Mouse (Mus musculus) heart, postnatal 36 days (tissue): Measurements from ENCODE around the gene Socs7. TPM values are rescaled to one million over a fixed set of nuclear protein-coding genes. Genes with fewer than 3 reads are reported as not detected.

Experiments
- DNase-seq, 2 experiments: peaks; one replicate each; pipeline ENCODE4 v3.0.0; 2021 to 2022
- intact Hi-C: fragments of 180-260 bp; cut with DNase I; formaldehyde crosslinking; loops from one replicate; pipeline ENCODE4 v1.15.1; 2025
- total RNA-seq, 2 experiments: library from RNA; stranded (reverse); gene quantifications; 2 replicates each; pipeline ENCODE4 v1.2.3; 2021

Socs7 gene
- total RNA-seq, 2 experiments from 2014 or later, result 18.3 to 19.6 TPM

GRCm38 (mm10) chr11:97380036-97380435, 17.7 kb downstream of the Socs7 start:
- no peak for DNase-seq
- intact Hi-C loops, result no loop called here

- DNase-seq, result no peak
- intact Hi-C loops, result no loop called here
These were observed 20.7 kb downstream of the Socs7 start for GRCm38 (mm10) chr11:97383017-97383416.

DNA sequence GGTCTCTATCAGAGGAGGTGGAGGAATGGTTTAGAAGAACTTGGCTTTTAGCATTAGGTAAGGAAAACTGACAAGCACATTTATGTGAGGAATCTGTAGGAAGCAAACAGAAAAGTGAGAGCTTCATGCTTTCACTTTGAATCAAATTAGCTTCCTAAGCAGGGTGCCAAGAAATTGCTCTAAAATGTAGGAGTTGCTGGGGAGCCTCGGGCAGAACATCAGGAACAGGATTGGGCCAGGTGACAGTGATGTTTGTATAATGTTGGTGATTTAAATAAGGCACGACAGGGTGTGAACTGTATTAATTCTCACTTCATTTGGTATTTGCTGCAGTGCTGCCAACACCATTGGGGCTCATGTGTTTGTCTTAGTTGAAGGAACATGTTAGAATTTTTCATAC, 21.4 kb downstream of the Socs7 start:
- intact Hi-C loops, result no loop called here
- DNase-seq, result no peak

- intact Hi-C loops, result no loop called here
- no peak for DNase-seq
These were observed 25.5 kb downstream of the Socs7 start for GRCm38 (mm10) chr11:97387811-97388210.

GRCm38 (mm10) chr11:97389127-97389526, 26.8 kb downstream of the Socs7 start:
- intact Hi-C loops, result no loop called here
- DNase-seq, result no peak

DNA sequence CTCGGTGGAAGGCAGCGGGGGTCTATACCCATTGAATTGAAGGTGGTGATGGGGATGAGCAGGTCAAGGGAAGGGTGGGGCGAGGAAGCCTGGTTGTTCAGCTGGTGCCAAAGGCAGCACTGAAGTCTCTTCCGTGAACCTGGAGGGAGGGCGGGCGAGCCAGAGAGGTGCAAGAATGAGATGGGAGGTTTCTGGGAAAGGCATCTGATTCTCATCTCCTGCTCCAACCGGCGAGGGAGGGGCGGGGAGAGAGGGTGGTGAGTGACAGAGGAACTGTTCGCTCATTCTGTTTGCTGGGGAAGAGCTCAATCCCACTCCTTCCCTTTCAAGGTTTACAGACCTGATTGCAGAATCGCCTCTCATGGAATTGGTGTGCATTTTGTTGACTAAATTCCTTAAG, 31.3 kb downstream of the Socs7 start:
- intact Hi-C loops, result no loop called here
- DNase-seq, result no peak

DNA sequence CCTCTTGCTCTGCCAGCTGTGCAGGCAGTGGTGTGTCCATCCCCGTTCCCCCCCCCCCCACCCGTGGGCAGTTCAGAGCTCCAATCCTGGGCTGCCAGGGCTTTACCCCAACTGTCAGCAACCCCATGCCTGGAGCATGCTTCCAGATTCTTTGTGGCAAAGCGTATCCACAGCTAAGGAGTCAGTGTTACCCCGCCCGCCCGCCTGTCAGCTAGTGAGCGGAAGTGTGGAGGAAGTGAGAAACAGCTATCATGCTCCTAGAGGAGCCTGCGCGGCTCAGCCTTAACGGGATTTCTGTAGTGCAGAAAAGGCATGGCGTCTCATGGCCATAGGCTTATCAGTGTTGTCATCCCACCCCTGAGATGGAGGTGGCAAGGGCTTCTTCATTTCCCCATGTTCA, 31.8 kb downstream of the Socs7 start:
- intact Hi-C loops, result no loop called here
- DNase-seq, result no peak

DNA sequence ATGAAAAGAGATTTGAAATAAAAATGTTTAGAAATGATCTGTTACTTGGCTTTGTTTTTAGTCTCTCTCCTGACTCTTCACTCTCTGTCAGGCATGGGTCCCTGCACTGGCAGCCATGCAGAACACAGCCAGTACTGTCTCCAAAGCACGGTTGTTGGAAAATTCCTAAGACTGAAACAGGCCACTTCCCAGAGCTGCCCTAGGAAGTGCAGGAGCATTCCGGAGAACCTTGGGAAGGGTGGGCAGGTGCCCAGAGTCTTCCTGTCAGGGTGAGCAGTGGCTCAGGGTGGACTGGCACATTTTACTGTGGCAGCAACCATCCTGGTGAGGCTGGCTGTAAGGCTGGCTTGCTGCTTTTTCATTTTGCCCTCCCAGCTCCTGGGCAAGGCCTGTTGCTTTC, 36.2 kb downstream of the Socs7 start:
- DNase-seq, result no peak
- intact Hi-C loops, result no loop called here

DNA sequence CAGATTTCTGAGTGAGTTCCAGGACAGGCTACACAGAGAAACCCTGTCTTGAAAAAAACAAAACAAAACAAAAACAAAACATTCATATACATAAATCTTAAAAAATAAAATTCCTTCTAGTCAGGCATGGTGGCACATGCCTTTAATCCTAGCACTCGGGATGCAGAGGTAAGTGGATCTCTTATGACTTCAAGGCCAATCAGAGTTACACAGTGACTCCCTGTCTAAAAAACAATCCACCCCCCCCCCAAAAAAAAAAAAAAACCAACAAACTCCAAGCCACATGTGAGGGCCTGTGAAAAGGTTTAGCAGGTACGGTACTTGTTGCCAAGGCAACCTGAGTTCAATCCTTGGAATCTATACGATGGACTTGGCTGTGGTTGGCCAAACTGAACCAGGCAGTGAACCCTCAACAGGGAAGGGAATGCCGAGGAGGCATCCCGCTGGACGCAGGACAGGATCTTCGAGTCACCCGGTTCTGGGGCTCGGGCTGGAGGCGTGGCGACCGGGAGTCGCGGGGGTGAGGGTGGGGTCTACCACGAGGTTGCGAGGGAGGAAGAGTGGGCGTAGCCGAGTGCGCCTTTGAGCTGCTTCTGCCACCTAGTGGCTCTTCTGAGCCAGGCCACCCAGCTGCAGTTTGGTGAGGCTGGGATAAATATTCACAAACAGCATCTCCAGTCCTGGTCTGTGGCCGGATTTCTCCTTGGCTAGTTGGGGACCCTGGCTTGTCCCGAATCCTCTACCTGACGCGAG, 37.8 kb downstream of the Socs7 start:
- DNase-seq, result peak; percentile 75 to 80
- intact Hi-C loops, result loop anchor here (1.0 kb wide), 1 partner anchor 43 kb away; no protein-coding TSS in a partner anchor

GRCm38 (mm10) chr11:97401082-97401481, 38.7 kb downstream of the Socs7 start:
- no peak for DNase-seq
- intact Hi-C loops, result no loop called here

GRCm38 (mm10) chr11:97401686-97402435, 39.5 kb downstream of the Socs7 start:
- no peak for DNase-seq
- intact Hi-C loops, result no loop called here

DNA sequence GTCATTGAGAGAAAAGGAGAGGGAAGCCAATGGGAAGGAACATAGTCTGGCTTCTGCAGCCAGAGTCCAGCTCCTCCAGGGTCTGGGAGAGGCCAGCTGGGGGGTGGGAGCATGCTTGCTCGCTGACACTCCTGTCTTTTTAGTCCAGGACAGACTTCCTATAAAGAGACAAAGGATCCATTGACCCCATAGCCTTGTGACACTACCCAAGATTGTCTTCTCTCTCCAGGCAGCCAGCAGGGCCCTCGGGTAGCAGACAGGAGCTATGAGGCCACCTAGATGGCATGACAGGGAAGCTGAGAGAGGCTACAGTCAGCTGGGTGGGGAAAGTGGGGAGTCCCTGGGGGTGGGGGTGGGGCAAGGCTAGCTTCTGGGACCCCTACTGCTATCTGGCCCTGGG, 40.4 kb downstream of the Socs7 start:
- intact Hi-C loops, result no loop called here
- no peak for DNase-seq

- intact Hi-C loops, result no loop called here
- DNase-seq, result no peak
These were observed 41.3 kb downstream of the Socs7 start for GRCm38 (mm10) chr11:97403614-97404183.

DNA sequence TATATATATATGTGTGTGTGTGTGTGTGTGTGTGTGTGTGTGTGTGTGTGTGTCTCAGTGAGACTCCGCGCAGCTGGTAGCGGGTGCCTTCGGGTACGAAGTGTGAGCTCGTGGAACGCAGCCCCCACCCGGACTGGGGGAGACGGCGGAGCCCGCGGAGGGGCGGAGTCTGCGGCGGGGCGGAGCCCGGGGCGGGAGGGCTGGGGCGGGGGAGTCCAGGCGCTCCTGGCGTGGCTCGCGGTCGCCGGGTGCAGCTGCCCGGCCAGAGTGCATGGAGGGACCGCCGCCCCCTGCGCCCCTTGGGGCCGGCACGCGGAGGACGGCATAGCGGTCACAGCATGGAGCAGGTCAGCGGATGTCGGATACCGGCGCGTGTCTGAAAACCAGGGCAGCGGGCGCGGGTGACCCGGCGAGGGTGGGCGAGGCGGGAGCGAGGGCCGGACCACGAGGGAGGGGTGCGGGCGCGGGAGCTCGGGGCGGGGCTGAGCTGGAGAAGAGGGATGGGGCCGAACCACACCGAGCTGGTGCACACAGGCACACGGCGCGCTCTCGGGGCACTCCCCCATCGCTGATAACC, 41.9 kb downstream of the Socs7 start:
- peak; percentile 51 to 59 for DNase-seq
- intact Hi-C loops, result no loop called here

- intact Hi-C loops, result loop anchor here (5.0 kb wide), 1 partner anchor 223 kb away; the partner anchor contains the start of gene Epop
- no peak for DNase-seq
These were observed 42.4 kb downstream of the Socs7 start for GRCm38 (mm10) chr11:97404761-97405190.

DNA sequence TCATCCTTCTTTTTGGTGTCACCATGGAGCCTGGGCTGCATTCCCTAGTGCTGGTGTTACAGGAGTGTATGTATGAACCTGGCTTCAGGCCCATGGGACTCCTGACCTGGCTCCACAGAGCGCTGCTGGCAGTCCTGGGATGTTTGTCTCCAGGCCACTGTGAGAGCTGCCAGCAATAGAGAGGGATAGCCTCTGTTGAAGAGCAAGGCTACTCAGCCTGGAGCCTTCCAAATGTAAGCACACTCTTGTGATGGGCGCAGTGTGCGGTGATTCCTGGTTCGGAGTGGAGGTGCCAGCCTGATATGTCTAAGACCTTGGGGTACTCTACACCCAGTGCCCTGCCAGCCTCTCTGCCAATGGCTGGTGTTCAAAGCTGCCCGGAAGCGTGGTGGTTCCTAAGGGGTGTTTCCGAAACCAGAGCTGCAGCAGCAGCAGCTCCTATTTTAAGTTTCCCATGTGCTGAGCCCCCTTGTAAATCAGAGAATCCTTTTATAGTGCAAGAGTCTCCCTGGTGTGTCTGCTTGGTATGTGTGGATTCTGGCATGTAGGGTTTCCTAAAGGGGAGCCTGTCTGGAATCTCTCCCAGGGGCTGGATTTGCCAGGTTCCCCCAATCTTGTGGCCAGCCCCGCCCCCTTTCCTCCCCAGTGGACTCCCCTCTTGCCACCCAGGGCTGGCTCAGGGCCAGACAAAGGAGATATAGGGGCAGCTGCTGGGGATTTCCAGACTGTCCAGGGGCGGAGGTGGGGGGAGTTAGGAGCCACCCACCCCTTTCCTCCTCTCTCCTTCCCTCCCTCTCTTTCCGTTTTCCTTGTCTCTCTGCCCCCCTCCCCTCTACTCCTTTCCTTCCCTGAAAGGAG, 44.0 kb downstream of the Socs7 start:
- intact Hi-C loops, result loop anchor here (5.0 kb wide), 1 partner anchor 221 kb away; the partner anchor contains the start of gene Epop
- DNase-seq, result peak; percentile 46 to 48

DNA sequence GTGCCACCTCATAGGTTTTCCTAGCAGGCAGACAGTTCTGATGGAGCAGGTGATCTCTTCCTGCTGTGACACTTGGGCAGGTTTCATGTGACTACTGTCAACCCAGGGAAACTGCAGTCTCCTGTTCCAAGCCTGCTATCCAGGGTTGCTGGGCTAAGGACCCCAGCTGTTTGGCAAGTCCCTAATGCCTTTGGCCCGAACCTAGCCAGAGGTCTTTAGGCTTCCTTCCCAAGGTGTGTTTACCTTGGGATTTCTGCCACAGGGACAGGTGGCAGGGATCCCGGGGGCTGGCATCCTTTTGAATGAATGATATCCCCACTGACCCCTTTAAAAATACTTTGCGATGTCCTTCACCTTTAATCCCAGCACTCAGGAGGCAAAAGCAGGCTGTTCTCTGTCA, 45.1 kb downstream of the Socs7 start:
- intact Hi-C loops, result loop anchor here (5.0 kb wide), 1 partner anchor 220 kb away; the partner anchor contains the start of gene Epop
- no peak for DNase-seq

DNA sequence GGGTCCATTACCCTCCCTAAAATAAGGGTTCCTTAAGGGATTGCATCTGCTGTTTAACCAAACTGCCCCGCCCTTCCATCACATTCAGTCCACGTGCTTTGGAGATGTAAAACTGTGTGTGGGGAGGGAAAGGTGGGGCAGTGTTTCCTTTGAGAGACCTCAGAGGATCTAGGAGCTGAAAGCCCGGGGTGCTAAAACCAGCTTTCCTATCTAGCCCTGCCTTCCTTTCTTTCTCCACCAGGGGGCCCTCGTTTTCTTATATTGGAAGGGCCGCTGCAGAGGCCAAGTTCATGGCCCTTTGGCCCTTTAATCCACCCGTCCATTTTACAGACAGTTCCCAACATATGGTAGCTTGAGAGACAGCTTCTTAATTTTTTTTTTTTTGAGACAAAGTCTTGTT, 45.8 kb downstream of the Socs7 start:
- intact Hi-C loops, result loop anchor here (1.0 to 5.0 kb wide), 3 partner anchors 25 to 219 kb away; partner anchors contain the start of gene Epop
- DNase-seq, result peak; percentile 85 to 92

DNA sequence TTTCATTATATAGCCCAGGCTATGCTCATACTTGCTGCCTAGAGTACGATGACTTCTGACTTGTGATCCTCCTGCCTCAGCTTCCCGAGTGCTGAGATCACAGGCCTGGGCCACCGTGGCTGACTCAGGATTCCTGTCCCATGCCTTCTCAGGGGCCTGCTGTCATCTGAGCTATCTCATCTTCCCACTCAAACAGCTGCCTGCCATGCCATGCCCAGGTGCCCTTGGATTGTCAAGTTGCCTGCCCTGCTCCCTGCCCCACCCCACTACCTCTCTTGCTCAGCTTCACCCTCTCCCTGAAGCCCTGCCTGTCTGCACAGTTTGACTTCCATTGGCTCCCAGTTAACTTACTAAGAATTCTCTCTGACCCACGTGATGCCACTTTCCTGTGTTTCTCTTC, 48.6 kb downstream of the Socs7 start:
- intact Hi-C loops, result no loop called here
- DNase-seq, result no peak

DNA sequence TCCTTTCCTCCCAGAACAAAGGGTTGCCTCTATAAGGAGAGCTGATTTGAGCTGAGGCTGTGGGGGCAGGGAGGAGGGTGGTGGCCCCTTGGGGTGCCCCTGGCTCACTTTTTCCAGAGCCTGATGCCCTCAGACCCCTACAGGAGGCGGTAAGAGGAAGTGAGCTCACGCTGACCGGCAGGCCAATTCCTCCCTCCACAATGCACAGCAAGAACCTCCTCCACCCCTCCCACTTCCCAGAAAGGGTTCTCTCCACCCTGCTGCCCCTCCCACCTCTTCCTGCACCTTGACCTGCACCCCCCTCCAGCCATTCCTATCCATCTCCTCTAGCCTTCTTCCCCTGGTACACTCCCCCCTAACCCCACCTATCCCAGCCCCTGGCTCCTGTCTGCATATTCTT, 49.8 kb downstream of the Socs7 start:
- DNase-seq, result peak; percentile 46 to 51
- intact Hi-C loops, result no loop called here
